Mouse (Mus musculus): ENCODE results near the gene Foxn3. TPM values are rescaled to one million over a fixed set of nuclear protein-coding genes. Genes with fewer than 3 reads are reported as not detected.

Foxn3 gene
- polyA plus RNA-seq, 1 experiment from 2014 or later, result 65.2 TPM

- no peak overlapping the region for H3K27ac ChIP-seq
- no peak overlapping the region for H3K4me3 ChIP-seq
- no peaks in the 10 kb centered on the region for H3K27me3 ChIP-seq (ENCODE audit: insufficient read depth, poor library complexity, severe bottlenecking)
- H3K4me1 ChIP-seq, result peaks cover 53% of the 10 kb centered on the region
- no peak for DNase-seq (ENCODE audit: low spot score)
- 0 out of 2 replicates have a peak, but pooled peaks cover 4% of the 10 kb centered on the region for H3K36me3 ChIP-seq
- no peaks in the 10 kb centered on the region for H3K9me3 ChIP-seq
- WGBS, result 88% methylated on average over 7 of the region's 7 CpGs
Observed at GRCm38 (mm10) chr12:99264386-99264785, 299.0 kb downstream of the Foxn3 start.

GRCm38 (mm10) chr12:99263592-99264335 lies 299.6 kb downstream of the Foxn3 start:
- Histone ChIP-seq H3K27ac (no peak overlapping the region), H3K36me3 (0 out of 2 replicates have a peak, but pooled peaks cover 4% of the 10 kb centered on the region), H3K27me3 (ENCODE audit: insufficient read depth, poor library complexity, severe bottlenecking) (no peaks in the 10 kb centered on the region), H3K9me3 (no peaks in the 10 kb centered on the region), H3K4me3 (no peak overlapping the region), H3K4me1 (peaks cover 52% of the 10 kb centered on the region)
- WGBS, result 92% methylated on average over 12 of the region's 12 CpGs
- no peak for DNase-seq (ENCODE audit: low spot score)

- Histone ChIP-seq H3K27me3 (ENCODE audit: insufficient read depth, poor library complexity, severe bottlenecking) (no peaks in the 10 kb centered on the region), H3K36me3 (0 out of 2 replicates have a peak, but pooled peaks cover 4% of the 10 kb centered on the region), H3K9me3 (no peaks in the 10 kb centered on the region), H3K4me1 (peaks cover 56% of the 10 kb centered on the region), H3K27ac (no peak overlapping the region), H3K4me3 (no peak overlapping the region)
- DNase-seq (ENCODE audit: low spot score), result no peak
- WGBS, result 82% methylated on average over 1 of the region's 1 CpGs
Observed at GRCm38 (mm10) chr12:99262840-99263239, 300.5 kb downstream of the Foxn3 start.

GRCm38 (mm10) chr12:99262066-99262599 lies 301.2 kb downstream of the Foxn3 start:
- no peaks in the 10 kb centered on the region for H3K27me3 ChIP-seq (ENCODE audit: insufficient read depth, poor library complexity, severe bottlenecking)
- H3K27ac ChIP-seq, result no peak overlapping the region
- H3K36me3 ChIP-seq, result 0 out of 2 replicates have a peak, but pooled peaks cover 4% of the 10 kb centered on the region
- H3K4me1 ChIP-seq, result peaks cover 56% of the 10 kb centered on the region
- WGBS, result 84% methylated on average over 11 of the region's 11 CpGs
- DNase-seq (ENCODE audit: low spot score), result no peak
- no peak overlapping the region for H3K4me3 ChIP-seq
- no peaks in the 10 kb centered on the region for H3K9me3 ChIP-seq

- 75% methylated on average over 10 of the region's 10 CpGs for WGBS
- Histone ChIP-seq H3K36me3 (0 out of 2 replicates have a peak, but pooled peaks cover 4% of the 10 kb centered on the region), H3K9me3 (no peaks in the 10 kb centered on the region), H3K27me3 (ENCODE audit: insufficient read depth, poor library complexity, severe bottlenecking) (no peaks in the 10 kb centered on the region), H3K27ac (no peak overlapping the region), H3K4me1 (peaks cover 62% of the 10 kb centered on the region), H3K4me3 (no peak overlapping the region)
- no peak for DNase-seq (ENCODE audit: low spot score)
Observed at GRCm38 (mm10) chr12:99260171-99260570, 303.2 kb downstream of the Foxn3 start.

- WGBS, result 30% methylated on average over 5 of the region's 5 CpGs
Observed at GRCm38 (mm10) chr12:99257570-99257969, 305.8 kb downstream of the Foxn3 start.

GRCm38 (mm10) chr12:99256997-99257396 lies 306.4 kb downstream of the Foxn3 start:
- WGBS, result 59% methylated on average over 8 of the region's 8 CpGs
- Histone ChIP-seq H3K27ac (peak overlapping the region; percentile 47; the same call in 1 of the 2 replicates), H3K27me3 (ENCODE audit: insufficient read depth, poor library complexity, severe bottlenecking) (no peaks in the 10 kb centered on the region), H3K4me3 (no peak overlapping the region), H3K36me3 (no peaks in the 10 kb centered on the region), H3K4me1 (peaks cover 52% of the 10 kb centered on the region), H3K9me3 (no peaks in the 10 kb centered on the region)
- no peak for DNase-seq (ENCODE audit: low spot score)

More at GRCm38 (mm10) chr12:99257570-99257969, 305.8 kb downstream of the Foxn3 start:
- no peaks in the 10 kb centered on the region for H3K27me3 ChIP-seq (ENCODE audit: insufficient read depth, poor library complexity, severe bottlenecking)
- H3K4me3 ChIP-seq, result no peak overlapping the region
- peak overlapping the region; percentile 53; the same call in 1 of the 2 replicates for H3K27ac ChIP-seq
- H3K4me1 ChIP-seq, result peaks cover 58% of the 10 kb centered on the region
- no peak for DNase-seq (ENCODE audit: low spot score)
- 0 out of 2 replicates have a peak, but pooled peaks cover 4% of the 10 kb centered on the region for H3K36me3 ChIP-seq
- no peaks in the 10 kb centered on the region for H3K9me3 ChIP-seq

- WGBS, result 67% methylated on average over 5 of the region's 5 CpGs
- Histone ChIP-seq H3K27ac (peak overlapping the region; percentile 10; the same call in 1 of the 2 replicates), H3K4me1 (peaks cover 51% of the 10 kb centered on the region), H3K9me3 (no peaks in the 10 kb centered on the region), H3K4me3 (no peak overlapping the region), H3K36me3 (no peaks in the 10 kb centered on the region), H3K27me3 (ENCODE audit: insufficient read depth, poor library complexity, severe bottlenecking) (no peaks in the 10 kb centered on the region)
- DNase-seq (ENCODE audit: low spot score), result no peak
Observed at GRCm38 (mm10) chr12:99256463-99256862, 306.9 kb downstream of the Foxn3 start.

- H3K27me3 ChIP-seq (ENCODE audit: insufficient read depth, poor library complexity, severe bottlenecking), result no peaks in the 10 kb centered on the region
- DNase-seq (ENCODE audit: low spot score), result no peak
- H3K36me3 ChIP-seq, result no peaks in the 10 kb centered on the region
- no peaks in the 10 kb centered on the region for H3K9me3 ChIP-seq
- no peak overlapping the region for H3K4me3 ChIP-seq
- H3K27ac ChIP-seq, result no peak overlapping the region
- H3K4me1 ChIP-seq, result peaks cover 53% of the 10 kb centered on the region
- WGBS, result 88% methylated on average over 8 of the region's 8 CpGs
Observed at GRCm38 (mm10) chr12:99254436-99254835, 308.9 kb downstream of the Foxn3 start.

- H3K4me1 ChIP-seq, result peaks cover 49% of the 10 kb centered on the region
Observed at GRCm38 (mm10) chr12:99253562-99253961, 309.8 kb downstream of the Foxn3 start.

GRCm38 (mm10) chr12:99248606-99249005 lies 314.8 kb downstream of the Foxn3 start:
- H3K4me3 ChIP-seq, result no peak overlapping the region
- no peak overlapping the region for H3K27ac ChIP-seq
- H3K27me3 ChIP-seq (ENCODE audit: insufficient read depth, poor library complexity, severe bottlenecking), result no peaks in the 10 kb centered on the region
- no peak for DNase-seq (ENCODE audit: low spot score)
- H3K9me3 ChIP-seq, result no peaks in the 10 kb centered on the region
- WGBS, result 86% methylated on average over 8 of the region's 8 CpGs
- no peaks in the 10 kb centered on the region for H3K36me3 ChIP-seq
- H3K4me1 ChIP-seq, result peaks cover 38% of the 10 kb centered on the region

More at GRCm38 (mm10) chr12:99253562-99253961, 309.8 kb downstream of the Foxn3 start:
- Histone ChIP-seq H3K4me3 (no peak overlapping the region), H3K36me3 (no peaks in the 10 kb centered on the region), H3K27ac (no peak overlapping the region), H3K9me3 (no peaks in the 10 kb centered on the region), H3K27me3 (ENCODE audit: insufficient read depth, poor library complexity, severe bottlenecking) (no peaks in the 10 kb centered on the region)
- DNase-seq (ENCODE audit: low spot score), result no peak
- 90% methylated on average over 10 of the region's 10 CpGs for WGBS

- Histone ChIP-seq H3K9me3 (no peaks in the 10 kb centered on the region), H3K27me3 (ENCODE audit: insufficient read depth, poor library complexity, severe bottlenecking) (no peaks in the 10 kb centered on the region), H3K36me3 (no peaks in the 10 kb centered on the region), H3K4me3 (no peak overlapping the region), H3K4me1 (peaks cover 39% of the 10 kb centered on the region), H3K27ac (no peak overlapping the region)
- no peak for DNase-seq (ENCODE audit: low spot score)
- 80% methylated on average over 6 of the region's 6 CpGs for WGBS
Observed at GRCm38 (mm10) chr12:99247939-99248338, 315.4 kb downstream of the Foxn3 start.

GRCm38 (mm10) chr12:99246984-99247746 lies 316.2 kb downstream of the Foxn3 start:
- 78% methylated on average over 10 of the region's 10 CpGs for WGBS
- no peaks in the 10 kb centered on the region for H3K36me3 ChIP-seq
- H3K27ac ChIP-seq, result no peak overlapping the region; the same call in 1 of the 2 replicates
- no peaks in the 10 kb centered on the region for H3K27me3 ChIP-seq (ENCODE audit: insufficient read depth, poor library complexity, severe bottlenecking)
- no peak for DNase-seq (ENCODE audit: low spot score)
- no peak overlapping the region for H3K4me3 ChIP-seq
- no peaks in the 10 kb centered on the region for H3K9me3 ChIP-seq
- peaks cover 39% of the 10 kb centered on the region for H3K4me1 ChIP-seq

Measured in heart, embryonic 10.5 days (tissue).